Mouse (Mus musculus): Measurements from ENCODE around the gene Nlrc3. TPM values are rescaled to one million over a fixed set of nuclear protein-coding genes. Genes with fewer than 3 reads are reported as not detected.
"Not testable (repeated sequence)": the region's sequence is repeated elsewhere in the genome, so short reads cannot be mapped to it uniquely, and the experiment has no call there.

Gene Nlrc3
- total RNA-seq (2021) = 1 to 10 TPM; 2.8 to 3.0 TPM

DNA sequence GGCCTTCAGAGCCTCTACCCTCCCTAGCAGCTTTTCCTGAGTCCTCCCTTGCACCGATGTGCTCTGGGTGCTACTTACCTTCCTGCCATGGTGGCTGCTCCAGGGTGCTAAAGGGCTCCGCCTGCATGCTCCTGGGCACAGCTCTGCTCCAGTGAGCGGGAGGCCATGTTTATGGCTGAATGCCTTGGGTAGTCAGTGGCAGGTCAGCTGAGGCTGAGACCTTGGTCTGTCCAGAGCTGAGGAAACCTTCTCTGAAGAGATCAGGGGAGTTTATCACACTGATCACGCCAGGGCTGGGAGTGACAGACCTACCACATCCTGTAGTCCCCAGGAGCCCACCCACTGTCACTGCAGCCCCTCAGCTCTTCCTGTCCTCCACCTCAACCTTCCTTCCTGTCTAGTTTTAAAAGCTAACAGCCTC, at the start of gene Nlrc3:
Nlrc3 (minus strand) TSS at position 382 of the 421 bp plus-strand sequence.
- DNase-seq = no peak

DNA sequence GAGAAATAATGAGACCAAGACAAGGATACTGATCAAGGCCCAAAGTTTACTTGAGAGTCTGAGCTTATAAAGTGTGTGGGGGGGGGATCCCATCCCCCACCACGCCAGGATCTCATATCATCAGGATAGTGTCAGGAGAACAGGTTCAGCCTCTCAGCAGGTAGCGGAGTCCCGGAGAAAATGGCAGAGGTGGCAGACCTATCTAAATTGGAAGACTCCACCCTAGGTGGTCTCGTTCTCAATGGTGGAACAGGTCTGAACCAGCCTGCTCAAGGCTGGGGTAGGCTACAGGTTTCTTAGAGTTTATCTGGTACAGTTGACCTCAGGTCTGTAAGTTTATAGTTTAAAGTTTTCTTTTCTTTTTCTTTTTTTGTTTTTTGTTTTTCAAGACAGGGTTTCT, 46.3 kb upstream of the Nlrc3 start:
- DNase-seq = no peak

DNA sequence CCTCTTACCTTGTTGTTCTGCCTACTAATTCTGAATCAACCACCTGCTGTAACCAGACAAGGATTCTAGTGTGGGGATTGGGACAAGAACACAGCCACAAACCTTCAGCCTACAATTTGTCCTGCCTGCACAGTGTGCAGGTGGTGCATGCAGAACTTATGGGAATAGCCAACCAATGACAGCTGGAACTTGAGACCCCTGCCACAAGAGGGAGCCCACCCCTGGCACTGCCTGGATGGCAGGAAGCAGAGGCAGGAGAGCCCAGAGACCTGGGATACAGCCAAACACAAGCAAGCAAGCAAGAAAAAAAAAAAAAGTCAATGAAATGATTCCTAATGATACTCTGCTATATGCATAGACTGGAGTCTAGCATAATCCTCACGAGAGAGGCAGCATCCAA, 44.8 kb upstream of the Nlrc3 start:
- DNase-seq = no peak

DNA sequence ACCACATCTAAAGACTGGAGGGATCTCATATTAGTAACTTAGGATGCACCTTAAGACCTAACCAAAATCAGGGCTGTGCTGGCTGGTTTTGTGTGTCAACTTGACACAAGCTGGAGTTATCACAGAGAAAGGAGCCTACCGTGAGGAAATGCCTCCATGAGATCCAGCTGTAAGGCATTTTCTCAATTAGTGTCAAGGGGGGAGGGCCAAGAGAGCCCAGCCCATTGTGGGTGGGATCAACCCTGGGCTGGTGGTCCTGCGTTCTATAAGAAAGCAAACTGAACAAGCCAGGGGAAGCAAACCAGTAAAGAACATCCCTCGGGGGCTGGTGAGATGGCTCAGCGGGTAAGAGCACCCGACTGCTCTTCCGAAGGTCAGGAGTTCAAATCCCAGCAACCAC, 41.0 kb upstream of the Nlrc3 start:
- DNase-seq = not testable (repeated sequence)

DNA sequence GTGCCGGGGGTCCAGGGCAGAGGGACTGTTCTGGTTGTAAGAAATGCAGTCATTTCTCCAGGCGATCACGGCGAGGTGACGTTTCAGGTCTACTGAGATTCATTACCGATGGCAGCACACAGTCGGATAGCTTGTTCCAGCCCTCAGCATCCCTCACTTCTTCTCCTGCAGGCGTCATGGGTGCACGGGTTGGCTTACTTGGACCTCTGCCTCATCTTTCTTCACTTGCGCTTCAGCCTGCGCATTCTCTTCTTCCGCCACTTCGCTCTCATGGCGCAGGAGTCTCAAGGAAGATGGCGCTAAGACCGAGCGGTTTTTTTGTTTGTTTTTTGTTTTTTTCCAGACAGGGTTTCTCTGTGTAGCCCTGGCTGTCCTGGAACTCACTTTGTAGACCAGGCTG, 40.4 kb upstream of the Nlrc3 start:
- DNase-seq = not testable (repeated sequence)

DNA sequence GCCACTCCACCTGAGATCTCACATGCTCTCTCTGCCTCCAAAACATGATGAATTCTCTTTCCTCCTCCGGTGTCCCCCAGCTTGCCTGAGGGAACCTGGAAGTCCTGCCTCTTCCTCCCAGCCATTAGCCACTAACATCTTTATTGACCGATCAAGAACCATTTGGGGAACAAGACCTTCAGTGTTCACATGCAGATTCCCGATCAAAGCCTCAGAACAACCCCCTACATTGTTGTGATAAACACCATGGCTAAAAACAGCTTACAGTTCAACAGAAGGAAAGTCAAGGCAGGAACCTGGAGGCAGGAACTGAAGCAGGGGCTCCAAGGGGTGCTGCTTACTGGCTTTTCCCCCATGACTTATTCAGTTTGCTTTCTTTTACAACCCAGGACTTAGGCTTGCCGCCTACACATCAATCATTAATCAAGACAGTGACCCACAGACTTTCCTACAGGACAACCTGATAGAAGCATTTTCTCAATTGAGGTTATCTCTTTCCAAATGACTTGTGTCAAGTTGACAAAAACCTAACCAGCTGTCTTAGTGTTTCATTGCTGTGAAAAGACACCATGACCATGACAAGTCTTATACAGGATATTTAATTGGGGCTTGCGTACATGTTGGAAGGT, 37.7 kb upstream of the Nlrc3 start:
- no peak for DNase-seq

DNA sequence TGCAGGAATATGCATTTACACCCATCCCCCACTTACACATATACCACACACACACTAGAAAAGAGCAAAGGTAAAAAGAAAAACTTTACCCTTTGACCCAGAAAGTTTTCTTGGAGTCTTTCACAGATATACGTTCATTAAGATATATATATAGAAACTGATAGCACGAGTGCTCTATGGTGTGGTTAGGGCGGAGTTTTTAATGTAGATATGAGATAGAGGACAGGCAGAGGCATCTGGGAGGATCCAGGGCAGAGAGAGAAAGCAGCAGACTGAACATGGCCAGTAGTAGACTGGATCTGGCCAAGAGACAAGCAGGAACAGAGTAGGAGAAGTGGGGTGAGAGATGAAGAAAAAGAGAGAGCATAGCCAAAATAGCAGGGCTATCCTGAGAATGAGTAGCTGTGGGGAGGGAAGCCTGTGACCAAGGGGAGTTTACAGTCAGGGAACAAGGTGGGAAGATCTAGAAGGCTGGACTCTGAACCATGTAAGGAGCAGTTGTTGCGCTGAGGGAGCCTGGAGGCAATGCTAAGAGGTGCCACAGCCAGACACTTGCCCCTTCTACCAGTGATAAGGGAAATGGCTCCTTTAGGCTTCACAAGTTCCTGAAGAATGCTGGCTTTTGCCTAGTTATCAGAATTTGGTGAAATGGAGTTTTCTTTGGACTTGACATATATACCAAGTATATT, 36.6 kb upstream of the Nlrc3 start:
- DNase-seq = no peak

DNA sequence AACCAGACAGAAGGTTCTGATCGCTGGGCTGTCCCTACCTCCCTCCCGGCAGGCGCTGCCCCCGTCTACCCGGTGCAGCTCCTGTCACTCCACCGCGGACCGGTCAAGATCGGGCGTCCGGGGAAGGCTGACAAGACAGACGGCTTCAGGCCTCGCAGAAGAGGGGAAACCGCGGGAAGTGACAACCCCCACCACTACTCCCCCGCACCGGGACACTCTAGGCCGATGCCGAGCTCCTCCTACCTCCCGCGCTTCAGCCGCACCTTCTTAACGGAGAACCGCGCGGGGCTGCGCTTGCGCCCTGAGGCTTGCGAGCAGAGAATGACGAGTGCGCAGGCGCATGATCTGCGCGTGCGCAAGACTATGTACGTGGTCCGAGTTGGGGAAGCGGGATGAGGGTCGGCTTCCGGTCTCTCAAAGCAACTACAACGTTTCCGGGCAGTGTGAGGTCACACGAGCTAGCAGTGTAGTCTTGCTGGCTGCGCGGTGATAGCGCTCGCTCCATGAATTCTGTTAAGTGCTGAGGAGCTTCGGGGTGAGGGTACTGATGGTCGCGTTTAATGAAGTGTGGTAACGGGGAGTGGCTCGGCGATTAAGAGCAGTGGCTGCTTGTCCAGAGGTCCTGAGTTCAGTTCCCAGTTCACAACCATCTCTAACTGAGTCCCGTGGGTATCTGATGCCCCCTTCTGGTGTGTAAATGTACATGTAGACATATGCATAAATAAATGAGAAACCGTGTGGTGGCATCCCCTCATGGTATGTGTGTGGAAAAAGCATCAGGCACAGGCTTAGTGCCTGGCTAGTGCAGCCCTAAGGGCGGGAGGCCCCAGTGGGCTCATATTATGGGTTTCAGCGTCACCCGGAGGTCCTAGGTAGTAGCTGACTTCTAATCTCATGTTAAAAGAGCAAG, 27.3 kb upstream of the Nlrc3 start, which contains the start of gene Slx4:
Slx4 (minus strand) TSS at position 282 of the 910 bp plus-strand sequence.
- DNase-seq = peak; percentile 95

DNA sequence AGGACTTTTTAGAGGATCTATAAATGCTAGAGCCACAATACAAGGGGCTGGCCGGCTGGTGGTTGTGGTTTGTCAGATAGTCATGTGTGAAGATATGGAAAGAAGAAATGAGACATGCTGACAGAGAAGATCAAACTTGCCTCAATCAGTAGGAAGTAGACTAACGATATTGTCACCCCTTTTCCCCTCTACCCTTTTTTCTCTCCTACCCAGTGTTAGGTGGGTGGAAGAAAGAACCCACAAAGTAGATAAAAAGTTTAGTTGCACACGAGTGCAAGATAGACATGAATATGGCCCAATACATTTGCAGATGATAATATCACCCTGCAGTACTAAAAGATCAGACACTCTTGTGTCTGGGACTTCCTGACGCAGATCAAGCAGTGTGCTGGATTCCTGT, 12.0 kb upstream of the Nlrc3 start:
- no peak for DNase-seq

DNA sequence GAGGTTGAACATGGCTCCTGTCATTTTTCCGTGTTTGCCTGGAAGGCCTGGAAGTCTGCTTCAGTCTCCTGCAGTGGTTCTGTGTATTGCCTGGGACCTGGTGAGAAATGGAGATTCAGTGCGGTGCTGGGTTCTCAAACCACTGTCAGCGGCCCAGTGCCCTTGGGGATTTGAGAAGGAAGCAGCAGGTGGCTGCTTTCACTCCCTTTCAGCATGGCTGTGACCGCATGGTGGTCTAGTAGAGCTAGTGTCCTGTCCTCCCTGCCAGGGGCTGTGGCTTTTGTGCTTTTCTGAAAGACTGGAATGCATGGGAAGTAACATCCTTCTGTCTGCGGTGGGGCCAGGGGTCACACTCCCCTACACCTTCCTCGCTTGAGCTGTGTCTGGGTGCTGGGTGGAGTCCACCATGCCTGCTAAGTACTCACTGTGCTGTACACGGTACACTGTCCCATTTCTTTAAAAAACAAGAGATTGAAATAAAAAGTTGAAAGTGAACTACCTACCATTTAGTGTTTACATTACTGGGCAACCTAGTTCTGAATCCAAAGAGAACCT, 6.8 kb upstream of the Nlrc3 start:
- no peak for DNase-seq

DNA sequence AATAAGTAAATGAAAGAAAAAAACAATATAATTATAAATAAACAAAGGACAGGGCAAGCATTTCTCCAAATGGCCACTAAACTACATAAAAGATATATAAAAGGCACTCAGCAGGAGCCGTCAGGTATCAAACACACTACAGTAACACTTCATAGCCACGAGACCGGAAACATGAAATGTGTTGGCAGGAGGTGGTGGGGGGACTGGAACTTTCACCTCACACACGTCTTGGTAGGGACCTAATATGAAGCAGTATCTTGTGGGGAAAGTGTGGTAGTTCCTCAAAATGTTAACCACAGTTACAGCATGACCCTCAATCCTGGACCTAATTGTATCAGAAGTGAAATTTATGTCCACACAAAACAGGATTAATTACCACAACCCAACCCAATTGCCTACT, 5.7 kb upstream of the Nlrc3 start:
- DNase-seq = no peak

DNA sequence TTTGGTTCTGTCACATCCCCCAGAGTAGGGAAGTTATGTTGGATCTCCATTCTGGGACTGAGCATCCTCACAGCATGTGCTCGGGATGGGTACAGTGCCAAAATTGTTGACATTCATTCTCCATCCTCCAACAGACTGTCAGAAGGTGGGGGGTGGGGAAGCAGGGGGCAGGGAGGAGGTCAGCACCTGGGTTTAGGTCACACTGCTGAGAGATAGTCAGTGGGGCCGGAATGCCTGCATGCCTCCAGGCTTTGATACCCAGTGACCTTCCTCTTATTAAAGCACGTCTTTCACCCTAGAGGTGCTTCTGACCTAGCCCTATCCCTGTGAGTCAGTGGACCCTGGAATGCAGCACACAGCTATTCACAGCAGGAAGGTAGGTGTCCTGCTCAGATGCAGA, 280 bp upstream of the Nlrc3 start:
- no peak for DNase-seq

DNA sequence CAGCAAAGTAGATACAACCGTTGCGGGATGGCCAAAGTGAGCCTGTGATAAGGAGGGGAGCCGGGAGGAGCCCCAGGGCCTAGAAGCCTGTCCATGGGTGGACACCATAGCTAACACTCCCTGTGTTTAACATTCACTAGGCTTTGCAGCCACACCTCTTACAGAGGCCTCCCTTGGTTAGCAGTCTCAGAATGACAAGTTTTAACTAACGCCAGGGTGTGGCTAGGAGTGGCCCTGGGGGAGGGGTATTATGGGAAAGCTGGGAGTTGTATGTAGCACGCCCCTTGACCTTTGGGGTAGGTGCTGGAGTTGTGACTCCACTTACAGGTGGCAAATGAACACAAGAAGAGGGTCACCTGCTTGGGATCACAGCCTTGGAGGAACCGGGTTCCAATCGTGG, 774 bp downstream of the Nlrc3 start:
- no peak for DNase-seq

DNA sequence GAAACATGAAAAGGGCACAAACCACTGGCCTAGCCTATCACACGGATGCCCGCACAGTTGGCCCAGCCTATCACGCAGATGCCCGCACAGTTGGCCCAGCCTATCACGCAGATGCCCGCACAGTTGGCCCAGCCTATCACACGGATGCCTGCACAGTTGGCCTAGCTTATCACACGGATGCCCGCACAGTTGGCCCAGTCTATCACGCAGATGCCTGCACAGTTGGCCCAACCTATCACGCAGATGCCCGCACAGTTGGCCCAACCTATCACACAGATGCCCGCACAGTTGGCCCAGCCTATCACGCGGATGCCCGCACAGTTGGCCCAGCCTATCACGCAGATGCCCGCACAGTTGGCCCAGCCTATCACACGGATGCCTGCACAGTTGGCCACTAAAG, 2.0 kb downstream of the Nlrc3 start:
- DNase-seq = not testable (repeated sequence)

DNA sequence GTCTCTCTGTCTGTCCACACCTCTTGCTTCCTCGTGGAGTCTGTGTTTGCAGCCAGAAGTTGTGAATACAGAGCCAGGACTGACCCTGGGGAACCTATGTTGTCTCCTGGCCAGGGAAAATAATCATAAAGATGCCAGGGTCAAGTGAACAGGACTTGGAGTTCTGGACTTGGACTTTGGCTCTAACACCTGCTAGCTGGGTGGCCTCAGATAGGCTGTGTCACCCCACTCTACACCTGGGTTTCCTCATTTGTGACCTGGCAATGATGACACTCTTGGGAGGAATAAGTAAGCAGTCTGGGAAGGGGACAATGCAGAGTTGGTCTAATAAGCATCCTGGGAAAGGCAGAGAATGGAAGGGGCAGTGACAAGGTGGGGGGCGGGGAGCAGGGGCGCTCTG, 10.9 kb downstream of the Nlrc3 start:
- DNase-seq = no peak

DNA sequence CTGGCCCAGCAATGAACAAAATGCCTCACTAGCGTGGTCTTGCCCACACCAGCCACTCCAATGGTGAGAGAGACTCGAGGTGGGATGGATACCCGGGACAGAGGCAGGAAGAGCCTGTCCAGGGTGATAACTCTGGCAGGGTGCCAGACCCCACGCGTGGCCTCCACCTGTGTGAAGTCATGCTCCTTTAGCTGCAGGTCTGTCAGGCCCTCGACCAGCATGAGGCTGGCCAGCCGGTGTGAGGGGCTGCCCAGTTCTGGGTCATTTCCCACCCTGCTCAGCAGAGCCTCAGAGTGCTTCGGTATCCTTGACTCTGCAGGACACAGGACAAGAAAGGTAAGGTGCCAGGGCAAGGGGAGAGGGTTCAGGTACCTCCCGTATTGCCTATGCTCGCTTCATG, 11.4 kb downstream of the Nlrc3 start:
- DNase-seq = no peak

DNA sequence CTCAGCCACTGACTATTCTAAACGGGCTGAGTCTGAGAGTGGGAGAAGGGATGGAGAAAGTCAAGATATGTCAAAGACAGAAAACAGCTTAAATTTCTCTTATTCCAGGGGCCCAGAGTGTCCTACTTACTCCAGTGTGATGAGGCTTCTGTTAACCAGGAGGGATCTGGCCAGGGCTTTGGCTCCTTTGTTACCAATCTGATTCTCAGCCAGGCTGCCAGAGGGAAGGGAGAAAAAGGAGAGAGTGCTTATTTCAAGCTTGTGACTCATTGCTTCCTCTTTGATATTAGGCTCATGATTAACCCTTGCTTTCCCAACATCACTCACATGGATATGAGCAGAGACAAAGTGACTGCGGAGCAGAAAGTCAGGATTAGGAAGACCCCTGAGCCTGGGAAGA, 17.2 kb downstream of the Nlrc3 start:
- peak; percentile 33 for DNase-seq

DNA sequence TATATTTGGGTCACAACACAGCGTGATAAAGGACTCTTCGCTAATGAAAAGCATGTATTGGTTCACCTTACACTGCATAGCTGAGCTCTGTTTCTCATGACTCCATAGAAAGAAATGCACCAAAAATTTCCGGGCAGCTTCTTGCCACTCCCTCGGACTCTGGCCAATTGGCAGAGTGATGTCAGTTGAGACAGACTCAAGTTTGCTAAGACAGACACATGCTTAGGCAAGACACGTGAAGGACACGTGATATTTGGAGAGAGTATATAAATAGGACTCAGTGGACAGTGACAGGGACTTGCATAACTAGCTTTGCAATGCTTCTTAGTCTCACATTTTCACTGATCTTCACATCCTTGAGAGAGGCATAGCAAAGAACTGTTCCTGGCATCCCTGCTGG, 20.1 kb downstream of the Nlrc3 start:
- DNase-seq = peak; percentile 18

DNA sequence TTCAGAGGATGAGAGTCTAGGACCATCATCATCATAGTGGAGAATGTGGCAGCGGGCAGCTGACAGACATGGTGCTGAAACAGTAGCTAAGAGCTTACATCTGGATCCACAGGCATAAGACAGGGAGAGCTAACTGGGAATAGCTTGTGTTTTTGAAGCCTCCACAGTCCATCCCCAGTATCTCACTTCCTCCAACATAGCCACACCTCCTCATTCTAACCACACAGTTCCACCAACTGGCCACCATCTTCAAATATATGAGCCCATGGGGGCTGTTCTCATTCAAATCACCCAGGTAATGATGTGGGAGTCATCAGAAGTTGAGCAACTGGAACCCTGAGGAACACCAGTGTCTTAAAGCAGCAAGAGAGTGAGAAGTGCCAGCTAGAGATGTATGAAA, 25.3 kb downstream of the Nlrc3 start:
- no peak for DNase-seq

DNA sequence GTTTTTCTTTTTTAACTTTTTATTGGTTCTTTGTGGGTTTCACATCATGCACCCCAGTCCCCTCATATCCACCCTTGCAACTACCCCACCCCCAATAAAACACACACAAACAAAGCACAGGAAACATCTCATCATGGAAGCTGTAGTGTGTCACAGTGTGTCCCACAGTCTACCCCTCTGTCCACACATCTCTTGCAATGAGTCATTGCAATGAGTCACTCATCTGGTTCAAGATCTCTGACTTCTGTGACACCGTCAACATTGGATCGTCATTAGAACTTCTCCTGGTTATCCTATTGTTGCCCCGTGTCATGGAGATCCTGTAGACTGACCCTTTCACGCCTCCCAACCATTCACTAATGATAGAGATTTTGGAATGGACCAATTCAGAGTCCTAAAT, 41.7 kb downstream of the Nlrc3 start:
- DNase-seq = no peak

DNA sequence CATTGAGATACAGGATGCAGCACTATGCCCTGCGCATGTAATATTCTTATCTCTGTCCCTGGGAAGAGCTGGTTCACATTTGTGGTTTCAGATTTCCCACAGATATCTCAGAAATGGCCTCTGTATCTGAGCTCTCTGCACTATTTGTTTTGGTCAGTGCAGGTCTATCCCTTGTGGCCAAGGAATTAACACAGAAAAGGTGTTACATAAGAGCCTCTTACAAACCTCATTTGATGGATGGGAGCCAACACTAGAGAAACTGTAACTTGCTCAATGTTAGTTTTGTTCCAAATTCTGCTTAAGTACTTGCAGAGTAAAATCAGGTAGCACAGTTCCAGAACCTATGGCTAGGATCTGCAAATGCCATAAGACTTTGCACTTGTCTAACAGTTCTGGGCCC, 42.3 kb downstream of the Nlrc3 start:
- no peak for DNase-seq

DNA sequence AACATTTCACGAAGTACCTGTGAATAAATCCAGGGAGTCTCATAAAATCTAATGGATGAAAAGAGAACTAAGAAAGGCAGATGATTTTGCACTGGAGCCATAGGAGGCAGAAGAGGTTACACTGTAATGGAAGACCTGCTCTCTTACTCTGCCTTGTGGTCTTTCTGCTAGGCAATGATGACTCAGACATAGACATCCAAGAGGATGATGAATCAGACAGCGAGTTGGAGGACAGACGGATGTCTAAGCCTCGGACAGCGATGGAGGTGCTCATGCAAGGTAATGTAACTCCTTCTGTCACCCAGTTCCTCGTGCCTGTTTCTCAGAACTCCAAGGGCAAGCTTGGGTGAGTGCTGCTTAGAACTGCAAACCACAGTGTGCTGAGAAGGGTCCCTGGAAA, 42.9 kb downstream of the Nlrc3 start:
- no peak for DNase-seq

DNA sequence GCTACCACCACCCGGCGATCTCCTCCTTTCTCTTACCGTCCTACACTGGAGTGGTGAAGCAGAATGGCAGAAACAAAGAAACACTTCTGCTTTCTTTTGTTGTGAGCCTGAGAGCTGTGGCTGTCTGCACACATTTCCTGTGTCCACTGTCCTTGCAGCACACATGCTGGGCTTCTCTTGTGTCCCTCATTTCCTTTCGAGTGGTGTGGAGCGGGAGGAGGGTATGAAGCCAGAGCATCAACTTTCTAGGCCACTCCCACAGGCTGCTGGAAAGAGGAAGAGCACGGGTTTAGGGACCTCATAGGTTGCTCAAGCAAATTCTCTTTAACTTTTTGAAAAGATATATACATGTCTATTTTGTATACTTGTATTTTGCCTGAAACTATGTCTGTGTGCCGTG, 47.3 kb downstream of the Nlrc3 start:
- no peak for DNase-seq

All from heart, postnatal 4 days (tissue).